Mouse (Mus musculus): ENCODE data around the gene Qrsl1. TPM values are rescaled to one million over a fixed set of nuclear protein-coding genes. Genes with fewer than 3 reads are reported as not detected.

Qrsl1 gene
- polyA plus RNA-seq, 1 experiment from 2014 or later: 20.7 TPM

GRCm38 (mm10) chr10:43855916-43856315, 45.6 kb downstream of the Qrsl1 start:
- Histone ChIP-seq H3K4me2 (replicated peaks) (no peak overlapping the region), H3K27ac (no peak overlapping the region), H3K9me3 (peaks cover 7% of the 10 kb centered on the region; the same call in 1 of the 2 replicates), H3K9ac (replicated peaks) (no peak overlapping the region), H3K27me3 (no peaks in the 10 kb centered on the region), H3K4me3 (replicated peaks) (no peak overlapping the region), H3K36me3 (no peaks in the 10 kb centered on the region), H3K4me1 (replicated peaks) (no peaks in the 10 kb centered on the region)
- ATAC-seq: no peak
- WGBS: 97% methylated on average over 9 of the region's 9 CpGs

DNA sequence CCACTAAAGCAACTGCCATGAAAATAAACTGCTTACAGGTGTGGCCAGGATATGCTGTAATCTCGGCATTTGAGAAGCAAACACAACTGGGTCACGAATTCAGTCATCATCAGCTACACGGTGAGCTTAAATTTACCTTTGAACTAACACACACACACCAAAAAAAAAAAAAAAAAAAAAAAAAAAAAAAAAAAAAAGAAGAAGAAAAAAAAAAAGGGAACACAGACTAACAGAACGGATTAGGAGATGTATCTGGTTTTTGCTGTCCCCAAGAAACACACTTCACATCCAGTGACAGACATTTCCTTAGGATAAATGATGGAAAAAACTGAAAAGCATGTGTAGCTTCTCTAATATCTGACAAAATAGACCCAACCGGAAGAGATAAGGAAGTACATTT, 49.6 kb downstream of the Qrsl1 start:
- Histone ChIP-seq H3K9me3 (peaks cover 7% of the 10 kb centered on the region; the same call in 1 of the 2 replicates), H3K4me2 (replicated peaks) (no peak overlapping the region), H3K36me3 (no peaks in the 10 kb centered on the region), H3K27ac (no peak overlapping the region), H3K4me1 (replicated peaks) (no peaks in the 10 kb centered on the region), H3K9ac (replicated peaks) (no peak overlapping the region), H3K4me3 (replicated peaks) (no peak overlapping the region), H3K27me3 (no peaks in the 10 kb centered on the region)
- WGBS: 87% methylated on average over 5 of the region's 5 CpGs
- ATAC-seq: no peak

DNA sequence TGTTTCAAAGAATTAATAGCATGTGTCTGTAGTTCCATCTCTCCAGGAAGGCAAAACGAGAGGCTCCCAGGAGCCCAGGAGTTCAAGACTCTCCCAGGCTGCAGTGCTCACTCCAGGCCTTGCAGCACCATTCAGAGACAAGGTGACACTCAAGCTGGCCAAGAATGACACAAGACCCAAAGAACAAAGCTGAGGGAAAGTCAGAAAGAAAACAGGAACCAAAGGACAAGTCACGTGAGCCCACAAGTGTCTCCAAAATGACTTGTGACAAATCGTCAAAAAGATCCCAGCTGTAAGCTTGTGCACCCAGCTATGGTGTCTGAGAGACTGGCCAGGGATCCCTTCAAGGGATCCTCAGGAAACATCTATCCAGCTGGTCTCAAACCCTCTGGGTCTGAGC, 52.1 kb downstream of the Qrsl1 start:
- 89% methylated on average over 3 of the region's 3 CpGs for WGBS
- H3K27ac ChIP-seq: no peak overlapping the region
- no peak overlapping the region for H3K4me3 ChIP-seq (replicated peaks)
- no peak for ATAC-seq
- no peaks in the 10 kb centered on the region for H3K36me3 ChIP-seq
- no peak overlapping the region for H3K9ac ChIP-seq (replicated peaks)
- no peak overlapping the region for H3K4me2 ChIP-seq (replicated peaks)
- no peaks in the 10 kb centered on the region for H3K4me1 ChIP-seq (replicated peaks)
- peaks cover 7% of the 10 kb centered on the region; the same call in 1 of the 2 replicates for H3K9me3 ChIP-seq
- no peaks in the 10 kb centered on the region for H3K27me3 ChIP-seq

DNA sequence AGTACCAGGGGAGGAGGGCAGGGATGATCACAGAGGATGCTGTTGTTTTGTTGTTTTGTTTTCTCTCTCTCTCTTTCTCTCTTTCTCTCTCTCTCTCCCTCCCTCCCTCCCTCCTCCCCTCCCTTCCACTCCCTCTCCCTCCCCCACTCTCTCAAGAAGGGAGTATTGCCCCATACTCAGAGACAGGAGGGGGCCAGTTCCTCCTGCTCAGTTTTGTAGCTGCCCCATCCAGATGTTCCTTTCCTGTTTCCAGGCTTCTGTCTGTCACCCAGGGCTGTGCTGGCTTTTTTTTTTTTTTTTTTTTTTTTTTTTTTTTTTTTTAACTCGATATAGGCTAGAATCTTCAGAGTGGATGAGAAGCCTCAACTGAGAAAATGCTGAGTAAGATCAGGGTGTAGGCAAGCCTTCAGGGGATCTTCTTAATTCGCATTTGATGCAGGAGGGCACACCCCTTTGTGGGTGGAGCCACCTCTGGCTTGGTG, 55.4 kb downstream of the Qrsl1 start:
- Histone ChIP-seq H3K4me1 (replicated peaks) (no peaks in the 10 kb centered on the region), H3K9ac (replicated peaks) (no peak overlapping the region), H3K9me3 (no peaks in the 10 kb centered on the region), H3K4me3 (replicated peaks) (no peak overlapping the region), H3K4me2 (replicated peaks) (no peak overlapping the region), H3K27ac (no peak overlapping the region), H3K36me3 (no peaks in the 10 kb centered on the region), H3K27me3 (no peaks in the 10 kb centered on the region)
- no peak for ATAC-seq
- 66% methylated on average over 2 of the region's 2 CpGs for WGBS

- Histone ChIP-seq H3K9ac (replicated peaks) (no peak overlapping the region), H3K36me3 (no peaks in the 10 kb centered on the region), H3K27me3 (no peaks in the 10 kb centered on the region), H3K4me2 (replicated peaks) (no peak overlapping the region), H3K4me1 (replicated peaks) (no peaks in the 10 kb centered on the region), H3K9me3 (no peaks in the 10 kb centered on the region), H3K27ac (no peak overlapping the region), H3K4me3 (replicated peaks) (no peak overlapping the region)
- ATAC-seq: no peak
- 46% methylated on average over 3 of the region's 3 CpGs for WGBS
These were observed 56.1 kb downstream of the Qrsl1 start for GRCm38 (mm10) chr10:43845442-43845841.

DNA sequence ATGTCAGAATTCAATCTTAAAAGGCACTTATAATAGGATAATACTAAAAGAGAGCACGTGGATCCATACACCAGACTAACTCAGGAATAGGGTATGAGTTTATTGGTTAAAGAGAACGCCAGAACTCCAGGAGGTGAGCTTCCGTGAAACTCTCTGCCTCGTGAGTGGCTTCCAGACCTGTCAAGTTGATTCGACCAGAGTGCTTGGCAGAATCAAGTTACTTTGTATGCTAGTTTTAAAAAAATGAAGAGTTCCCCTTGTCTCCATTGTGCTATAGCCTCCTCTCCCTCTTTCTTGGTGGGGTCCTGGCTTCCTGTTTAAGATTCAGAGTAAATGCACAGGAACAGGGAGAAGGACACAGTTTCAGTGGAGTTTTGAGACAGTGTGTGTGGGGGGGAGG, 60.1 kb downstream of the Qrsl1 start:
- no peaks in the 10 kb centered on the region for H3K4me1 ChIP-seq (replicated peaks)

GRCm38 (mm10) chr10:43832868-43833267, 68.7 kb downstream of the Qrsl1 start:
- no peak overlapping the region for H3K9ac ChIP-seq (replicated peaks)
- H3K4me3 ChIP-seq (replicated peaks): no peak overlapping the region
- H3K27me3 ChIP-seq: no peaks in the 10 kb centered on the region
- H3K4me2 ChIP-seq (replicated peaks): no peak overlapping the region
- WGBS: 38% methylated on average over 5 of the region's 5 CpGs
- no peaks in the 10 kb centered on the region for H3K9me3 ChIP-seq
- H3K27ac ChIP-seq: no peak overlapping the region
- no peak for ATAC-seq
- H3K4me1 ChIP-seq (replicated peaks): peaks cover 9% of the 10 kb centered on the region; the same call in 1 of the 2 replicates
- no peaks in the 10 kb centered on the region for H3K36me3 ChIP-seq

More for the DNA sequence above, 60.1 kb downstream of the Qrsl1 start:
- no peak overlapping the region for H3K27ac ChIP-seq
- 76% methylated on average over 5 of the region's 5 CpGs for WGBS
- H3K4me3 ChIP-seq (replicated peaks): no peak overlapping the region
- ATAC-seq: no peak
- no peaks in the 10 kb centered on the region for H3K36me3 ChIP-seq
- no peak overlapping the region for H3K9ac ChIP-seq (replicated peaks)
- no peak overlapping the region for H3K4me2 ChIP-seq (replicated peaks)
- no peaks in the 10 kb centered on the region for H3K27me3 ChIP-seq
- no peaks in the 10 kb centered on the region for H3K9me3 ChIP-seq

GRCm38 (mm10) chr10:43830251-43831018, 71.1 kb downstream of the Qrsl1 start:
- Histone ChIP-seq H3K4me3 (replicated peaks) (no peak overlapping the region), H3K4me1 (replicated peaks) (peaks cover 9% of the 10 kb centered on the region; the same call in 1 of the 2 replicates), H3K27me3 (no peaks in the 10 kb centered on the region), H3K9ac (replicated peaks) (no peak overlapping the region), H3K36me3 (no peaks in the 10 kb centered on the region), H3K9me3 (no peaks in the 10 kb centered on the region), H3K4me2 (replicated peaks) (no peak overlapping the region), H3K27ac (no peak overlapping the region)
- no peak for ATAC-seq
- WGBS: 40% methylated on average over 17 of the region's 17 CpGs

- Histone ChIP-seq H3K4me3 (replicated peaks) (no peak overlapping the region), H3K9me3 (no peaks in the 10 kb centered on the region), H3K4me1 (replicated peaks) (peaks cover 9% of the 10 kb centered on the region; the same call in 1 of the 2 replicates), H3K27ac (no peak overlapping the region), H3K9ac (replicated peaks) (no peak overlapping the region), H3K36me3 (no peaks in the 10 kb centered on the region), H3K4me2 (replicated peaks) (no peak overlapping the region), H3K27me3 (no peaks in the 10 kb centered on the region)
- ATAC-seq: no peak
- WGBS: 93% methylated on average over 10 of the region's 10 CpGs
These were observed 72.9 kb downstream of the Qrsl1 start for GRCm38 (mm10) chr10:43828686-43829015.

- Histone ChIP-seq H3K27me3 (no peaks in the 10 kb centered on the region), H3K27ac (no peak overlapping the region), H3K4me3 (replicated peaks) (no peak overlapping the region), H3K9ac (replicated peaks) (no peak overlapping the region), H3K9me3 (no peaks in the 10 kb centered on the region), H3K4me1 (replicated peaks) (peaks cover 9% of the 10 kb centered on the region; the same call in 1 of the 2 replicates), H3K36me3 (no peaks in the 10 kb centered on the region), H3K4me2 (replicated peaks) (no peak overlapping the region)
- WGBS: 97% methylated on average over 10 of the region's 10 CpGs
- no peak for ATAC-seq
These were observed 73.4 kb downstream of the Qrsl1 start for GRCm38 (mm10) chr10:43827958-43828685.

DNA sequence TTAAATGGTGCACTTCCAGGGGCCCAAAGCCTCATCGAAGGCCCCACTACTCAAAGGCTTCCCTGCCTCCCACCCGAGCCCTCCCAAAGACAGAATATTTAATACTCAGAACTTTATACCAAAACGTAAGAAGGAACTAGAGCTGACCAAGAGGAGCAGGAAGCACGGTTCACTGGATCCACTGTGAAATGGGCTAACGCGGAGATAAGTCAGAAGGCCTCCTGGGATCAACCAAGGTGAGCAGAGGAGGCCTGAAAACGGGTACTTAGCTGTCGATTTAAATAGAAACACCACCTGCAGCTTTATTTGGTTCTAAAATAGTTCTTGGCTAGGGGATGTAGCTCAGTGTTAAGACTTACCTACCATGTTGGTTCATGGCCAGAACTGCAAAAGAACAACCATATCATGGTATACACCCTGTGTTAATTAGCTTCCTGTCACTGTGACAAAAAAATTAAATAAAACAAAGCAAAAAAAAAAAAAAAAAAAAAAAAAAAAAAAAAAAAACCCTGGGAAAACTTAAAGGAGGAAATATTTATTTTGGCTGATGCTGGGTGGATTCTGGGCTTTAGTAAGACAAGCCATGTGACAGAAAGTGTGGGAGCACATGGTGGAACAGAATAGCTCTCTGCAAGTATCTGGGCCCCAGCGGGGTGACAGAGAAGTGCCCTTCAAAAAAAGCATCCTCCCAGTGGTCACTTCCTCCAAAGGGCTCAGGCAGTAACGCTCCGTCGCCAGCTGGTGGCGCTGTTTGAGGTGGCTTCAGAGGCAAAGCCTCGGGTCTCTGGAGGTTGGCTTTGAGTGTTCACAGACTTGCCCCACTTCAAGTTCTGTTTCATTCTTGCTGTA, 74.5 kb downstream of the Qrsl1 start:
- no peak overlapping the region for H3K9ac ChIP-seq (replicated peaks)
- H3K36me3 ChIP-seq: no peaks in the 10 kb centered on the region
- no peaks in the 10 kb centered on the region for H3K9me3 ChIP-seq
- WGBS: 82% methylated on average over 14 of the region's 14 CpGs
- ATAC-seq: no peak
- H3K27ac ChIP-seq: no peak overlapping the region
- H3K4me1 ChIP-seq (replicated peaks): peaks cover 9% of the 10 kb centered on the region; the same call in 1 of the 2 replicates
- no peaks in the 10 kb centered on the region for H3K27me3 ChIP-seq
- H3K4me2 ChIP-seq (replicated peaks): no peak overlapping the region
- H3K4me3 ChIP-seq (replicated peaks): no peak overlapping the region

DNA sequence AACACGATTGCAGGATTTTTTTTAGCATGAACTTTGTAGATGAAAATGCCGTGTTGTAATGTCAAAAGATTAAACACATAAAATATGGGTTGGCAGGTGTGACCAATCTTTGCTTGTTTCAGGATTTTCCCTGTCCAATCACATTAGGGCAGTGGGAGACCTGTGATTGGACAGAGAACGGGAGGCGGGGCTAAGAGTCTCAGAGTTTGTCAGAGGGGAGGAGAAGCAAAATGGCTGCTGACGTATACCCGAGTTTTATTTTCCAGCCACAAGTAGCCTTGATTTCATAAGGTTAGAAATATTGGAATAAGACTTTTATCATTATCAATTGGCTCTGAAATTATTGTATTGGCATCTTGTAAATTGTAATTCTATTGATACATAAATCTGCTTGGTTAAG, 75.8 kb downstream of the Qrsl1 start:
- H3K4me1 ChIP-seq (replicated peaks): peaks cover 8% of the 10 kb centered on the region; the same call in 1 of the 2 replicates
- H3K9me3 ChIP-seq: no peaks in the 10 kb centered on the region
- WGBS: 93% methylated on average over 6 of the region's 6 CpGs
- no peak overlapping the region for H3K9ac ChIP-seq (replicated peaks)
- H3K4me2 ChIP-seq (replicated peaks): no peak overlapping the region
- H3K27me3 ChIP-seq: no peaks in the 10 kb centered on the region
- ATAC-seq: no peak
- no peak overlapping the region for H3K4me3 ChIP-seq (replicated peaks)
- no peak overlapping the region for H3K27ac ChIP-seq
- H3K36me3 ChIP-seq: no peaks in the 10 kb centered on the region
